Mouse (Mus musculus) liver, adult 2 months (tissue): ENCODE results near the gene Popdc3. TPM values are rescaled to one million over a fixed set of nuclear protein-coding genes. Genes with fewer than 3 reads are reported as not detected.

ENCODE experiments used
- DNase-seq: peaks from one replicate; pipeline ENCODE4 v3.0.0-alpha.2; 2011; ENCODE audit warnings: low read depth, low spot score; ENCODE audit errors: extremely low read depth
- H3K27ac ChIP-seq: fragments of 200-500 bp; replicated peaks from 2 replicates; pipeline ENCODE4 v1.5.1; 2012; ENCODE audit warnings: low read depth, mild to moderate bottlenecking, control low read depth, inconsistent platforms, low read length; ENCODE audit not compliant: insufficient read depth
- H3K27me3 ChIP-seq: fragments of 200-500 bp; 2 replicates; pipeline ENCODE4 v1.6.1; 2012; ENCODE audit warnings: mild to moderate bottlenecking, moderate library complexity, low read length, inconsistent platforms; ENCODE audit not compliant: control insufficient read depth, insufficient read depth
- H3K36me3 ChIP-seq: fragments of 200-500 bp; 2 replicates; pipeline ENCODE4 v1.6.1; 2012; ENCODE audit warnings: low read length, inconsistent platforms; ENCODE audit not compliant: control insufficient read depth, insufficient read depth
- H3K4me1 ChIP-seq: fragments of 200-500 bp; 2 replicates; pipeline ENCODE4 v1.6.1; 2011; ENCODE audit warnings: low read length; ENCODE audit not compliant: control insufficient read depth, insufficient read depth
- H3K4me3 ChIP-seq: fragments of 200-500 bp; 2 replicates; pipeline ENCODE4 v1.5.1; 2011; ENCODE audit warnings: low read depth, mild to moderate bottlenecking, control low read depth, low read length, moderate library complexity; ENCODE audit not compliant: insufficient read depth
- H3K79me2 ChIP-seq: fragments of 200-500 bp; 2 replicates; pipeline ENCODE4 v1.6.1; 2012; ENCODE audit warnings: inconsistent platforms, mild to moderate bottlenecking, low read length, moderate library complexity; ENCODE audit not compliant: control insufficient read depth, insufficient read depth
- H3K9ac ChIP-seq: fragments of 200-500 bp; 2 replicates; pipeline ENCODE4 v1.6.1; 2012; ENCODE audit warnings: low read depth, mild to moderate bottlenecking, control low read depth, inconsistent platforms, low read length
- CTCF ChIP-seq: fragments of 200-500 bp; IDR thresholded peaks from 2 replicates; pipeline ENCODE4 v1.5.1; 2011; ENCODE audit warnings: low read depth, low read length, control low read depth
- POLR2A ChIP-seq: fragments of 200-500 bp; IDR thresholded peaks from 2 replicates; pipeline ENCODE4 v1.6.1; 2011; ENCODE audit warnings: low read length, control low read depth; ENCODE audit not compliant: insufficient read depth; ENCODE audit errors: extremely low read depth
- WGBS: fragments of 180-500 bp; shearing (Covaris S2); methylation state at CpG from one replicate; pipeline ENCODE4 v1.1.7; 2018; 5-methylcytosine and 5-hydroxymethylcytosine counted together
- polyA plus RNA-seq: library from polyadenylated mRNA; depleted of rRNA; stranded (reverse); fragments of >200 nt; gene quantifications from 2 replicates; pipeline ENCODE4 v1.2.3, GENCODE M21; 2012
- total RNA-seq: library from RNA; depleted of rRNA; stranded (reverse); fragments of >200 nt; gene quantifications from 2 replicates; pipeline ENCODE4 v1.2.3, GENCODE M21; 2014

Gene Popdc3
- total and polyA plus RNA-seq, 2 experiments = not detected

GRCm38 (mm10) chr10:45151771-45152692 lies 25.9 kb upstream of the Popdc3 start:
- TF ChIP-seq POLR2A = no peak
- TF ChIP-seq CTCF = no peak
- Histone ChIP-seq H3K27ac (no peak overlapping the region), H3K4me3 (no peak overlapping the region), H3K9ac (no peak overlapping the region), H3K79me2 (no peaks in the 10 kb centered on the region), H3K36me3 (peaks cover 47% of the 10 kb centered on the region), H3K4me1 (no peaks in the 10 kb centered on the region), H3K27me3 (no peaks in the 10 kb centered on the region; the same call in 1 of the 2 replicates)
- DNase-seq = no peak
- 96% methylated on average over 12 of the region's 12 CpGs for whole genome bisulfite sequencing

- Histone ChIP-seq H3K36me3 (peaks cover 53% of the 10 kb centered on the region), H3K27me3 (no peaks in the 10 kb centered on the region), H3K4me1 (no peaks in the 10 kb centered on the region), H3K9ac (no peak overlapping the region), H3K27ac (no peak overlapping the region), H3K4me3 (no peak overlapping the region), H3K79me2 (no peaks in the 10 kb centered on the region)
- TF ChIP-seq CTCF (no peak), POLR2A (no peak)
- WGBS = 75% methylated on average over 14 of the region's 14 CpGs
- no peak for DNase-seq
Observed at GRCm38 (mm10) chr10:45154557-45155060, 23.3 kb upstream of the Popdc3 start.

GRCm38 (mm10) chr10:45165851-45166250 lies 12.0 kb upstream of the Popdc3 start:
- 95% methylated on average over 8 of the region's 8 CpGs for WGBS
- Histone ChIP-seq H3K27ac (no peak overlapping the region), H3K79me2 (no peaks in the 10 kb centered on the region), H3K27me3 (no peaks in the 10 kb centered on the region), H3K4me3 (no peak overlapping the region), H3K9ac (no peak overlapping the region), H3K36me3 (no peaks in the 10 kb centered on the region), H3K4me1 (peaks cover 9% of the 10 kb centered on the region)
- no peak for DNase-seq
- no peak for TF ChIP-seq POLR2A
- TF ChIP-seq CTCF = no peak

GRCm38 (mm10) chr10:45173927-45174326 lies 4.0 kb upstream of the Popdc3 start:
- Histone ChIP-seq H3K27ac (no peak overlapping the region), H3K4me1 (no peaks in the 10 kb centered on the region), H3K9ac (no peak overlapping the region), H3K27me3 (no peaks in the 10 kb centered on the region), H3K4me3 (no peak overlapping the region), H3K36me3 (no peaks in the 10 kb centered on the region), H3K79me2 (no peaks in the 10 kb centered on the region)
- no peak for TF ChIP-seq CTCF
- TF ChIP-seq POLR2A = no peak
- DNase-seq = no peak
- 83% methylated on average over 8 of the region's 8 CpGs for WGBS

- Histone ChIP-seq H3K79me2 (no peaks in the 10 kb centered on the region), H3K27ac (no peak overlapping the region), H3K4me3 (no peak overlapping the region), H3K36me3 (no peaks in the 10 kb centered on the region), H3K9ac (no peak overlapping the region), H3K4me1 (no peaks in the 10 kb centered on the region), H3K27me3 (no peaks in the 10 kb centered on the region)
- 94% methylated on average over 3 of the region's 3 CpGs for WGBS
- no peak for DNase-seq
- no peak for TF ChIP-seq CTCF
- TF ChIP-seq POLR2A = no peak
Observed at GRCm38 (mm10) chr10:45174345-45174744, 3.6 kb upstream of the Popdc3 start.

- 95% methylated on average over 4 of the region's 4 CpGs for WGBS
Observed at GRCm38 (mm10) chr10:45180677-45181326, 2.9 kb downstream of the Popdc3 start.

More at GRCm38 (mm10) chr10:45180677-45181326, 2.9 kb downstream of the Popdc3 start:
- Histone ChIP-seq H3K79me2 (no peaks in the 10 kb centered on the region), H3K4me3 (no peak overlapping the region), H3K36me3 (no peaks in the 10 kb centered on the region), H3K9ac (no peak overlapping the region), H3K27ac (no peak overlapping the region), H3K4me1 (no peaks in the 10 kb centered on the region), H3K27me3 (no peaks in the 10 kb centered on the region)
- no peak for DNase-seq
- TF ChIP-seq POLR2A = no peak
- no peak for TF ChIP-seq CTCF
